Mouse (Mus musculus) cortical plate, adult 2 months (tissue): ENCODE data around the gene Fshb. TPM values are rescaled to one million over a fixed set of nuclear protein-coding genes. Genes with fewer than 3 reads are reported as not detected.
A peak's percentile ranks its signal among the peaks of the same experiment; 100 is the strongest.

Source experiments
- H3K27ac ChIP-seq: fragments of 200-500 bp; 2 replicates; pipeline ENCODE4 v1.5.1; 2012; ENCODE audit warnings: low read length, control low read depth, inconsistent platforms; ENCODE audit not compliant: insufficient read depth
- H3K4me1 ChIP-seq: fragments of 200-500 bp; 2 replicates; pipeline ENCODE4 v1.6.1; 2011; ENCODE audit warnings: low read length; ENCODE audit not compliant: control insufficient read depth, insufficient read depth
- H3K4me3 ChIP-seq: fragments of 200-500 bp; 2 replicates; pipeline ENCODE4 v1.5.1; 2011; ENCODE audit warnings: mild to moderate bottlenecking, low read length, control low read depth; ENCODE audit not compliant: insufficient read depth
- CTCF ChIP-seq: fragments of 200-500 bp; IDR thresholded peaks from 2 replicates; pipeline ENCODE4 v1.5.1; 2011; ENCODE audit warnings: mild to moderate bottlenecking, control low read depth, low read length; ENCODE audit not compliant: insufficient read depth; ENCODE audit errors: extremely low read depth
- POLR2A ChIP-seq: fragments of 200-500 bp; IDR thresholded peaks from 2 replicates; pipeline ENCODE4 v1.6.1; 2011; ENCODE audit warnings: mild to moderate bottlenecking, low read length, control low read depth; ENCODE audit not compliant: insufficient read depth; ENCODE audit errors: extremely low read depth
- polyA plus RNA-seq: library from polyadenylated mRNA; depleted of rRNA; stranded (reverse); fragments of >200 nt; gene quantifications from 2 replicates; pipeline ENCODE4 v1.2.3, GENCODE M21; 2012; rRNA removed

The Fshb gene
- polyA plus RNA-seq, 1 experiment: not detected

GRCm38 (mm10) chr2:107013161-107013560 is 46.3 kb downstream of the Fshb start:
- TF ChIP-seq POLR2A (no peak), CTCF (no peak)
- Histone ChIP-seq H3K4me1 (no peaks in the 10 kb centered on the region), H3K27ac (no peak overlapping the region)

GRCm38 (mm10) chr2:107012318-107012717 is 47.1 kb downstream of the Fshb start:
- H3K27ac ChIP-seq: no peak overlapping the region
- no peak overlapping the region for H3K4me3 ChIP-seq
- no peak for TF ChIP-seq POLR2A
- no peak for TF ChIP-seq CTCF
- H3K4me1 ChIP-seq: no peaks in the 10 kb centered on the region

More at GRCm38 (mm10) chr2:107013161-107013560, 46.3 kb downstream of the Fshb start:
- H3K4me3 ChIP-seq: no peak overlapping the region

DNA sequence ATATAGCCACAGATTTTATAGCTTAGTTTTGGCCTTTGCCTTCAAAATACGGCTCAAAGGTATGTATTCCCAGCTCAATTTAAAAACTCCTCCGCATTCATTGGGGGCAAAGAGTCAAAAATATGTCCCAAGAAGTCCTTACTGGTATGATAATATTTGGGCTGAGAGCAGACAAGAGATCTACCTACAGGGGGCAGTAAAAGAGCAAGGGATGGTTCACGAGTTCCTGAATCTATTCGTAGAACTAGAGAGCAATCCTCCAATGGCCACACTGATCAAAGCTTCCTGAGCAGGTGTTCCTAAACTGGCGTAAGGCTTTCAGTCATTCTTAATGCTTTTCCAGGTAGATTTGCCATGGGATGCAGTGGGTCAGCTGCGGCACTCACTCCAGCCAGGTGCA is 49.3 kb downstream of the Fshb start:
- no peak overlapping the region for H3K27ac ChIP-seq
- no peak overlapping the region for H3K4me3 ChIP-seq
- H3K4me1 ChIP-seq: no peaks in the 10 kb centered on the region
- TF ChIP-seq POLR2A (no peak), CTCF (peak; percentile 29; the same call in 1 of the 2 replicates)

GRCm38 (mm10) chr2:107006378-107006777 is 53.1 kb downstream of the Fshb start:
- no peaks in the 10 kb centered on the region for H3K4me1 ChIP-seq
- no peak overlapping the region for H3K4me3 ChIP-seq
- H3K27ac ChIP-seq: no peak overlapping the region
- TF ChIP-seq CTCF (no peak), POLR2A (no peak)

Other genes starting within 250 kb of the Fshb start
- 25.3 and 26.1 TPM in 2 replicates for gene Arl14ep, start 85.2 kb downstream of the Fshb start, polyA plus RNA-seq
- gene Kcna4, start 231.0 kb upstream of the Fshb start, polyA plus RNA-seq: 13.4 and 16.4 TPM in 2 replicates